8 mouse cellular contexts compared by ENCODE assay signal in genomic region chr5:116476006-116476405, GRCm38 (mm10). TPM values are rescaled to one million over a fixed set of nuclear protein-coding genes. Genes with fewer than 3 reads are reported as not detected.
DNase-seq lines count a peak whose midpoint lies in the region; ATAC-seq and TF ChIP-seq lines count a peak whose summit lies in the region.

No protein-coding gene starts in this region.

- 0 out of 2 replicates have a peak, but pooled peaks cover 2% of the 10 kb centered on the region for H3K36me3 ChIP-seq in midbrain, embryonic 11.5 days (ENCODE audit: control insufficient read depth, insufficient read depth, low read length)
- H3K36me3 ChIP-seq in midbrain, embryonic 13.5 days = peaks cover 46% of the 10 kb centered on the region
- no peaks in the 10 kb centered on the region for H3K36me3 ChIP-seq in hindbrain, embryonic 16.5 days (ENCODE audit: control insufficient read depth, insufficient read depth, low read length)
- H3K36me3 ChIP-seq in midbrain, postnatal 0 days (ENCODE audit: insufficient read depth, low read length) = peaks cover 7% of the 10 kb centered on the region

- H3K4me1 ChIP-seq in midbrain, embryonic 11.5 days (ENCODE audit: control insufficient read depth, insufficient read depth, low read length) = no peaks in the 10 kb centered on the region
- H3K4me1 ChIP-seq in midbrain, embryonic 13.5 days (replicated peaks) = peaks cover 27% of the 10 kb centered on the region
- peaks cover 8% of the 10 kb centered on the region for H3K4me1 ChIP-seq in hindbrain, embryonic 16.5 days (ENCODE audit: control insufficient read depth, insufficient read depth, low read depth, low read length)
- no peaks in the 10 kb centered on the region for H3K4me1 ChIP-seq in midbrain, postnatal 0 days (ENCODE audit: insufficient read depth, low read length)

- H3K4me3 ChIP-seq in midbrain, embryonic 11.5 days (ENCODE audit: low read depth, low read length) = no peak overlapping the region
- no peak overlapping the region for H3K4me3 ChIP-seq in midbrain, embryonic 13.5 days (replicated peaks)
- no peak overlapping the region for H3K4me3 ChIP-seq in hindbrain, embryonic 16.5 days (ENCODE audit: low read length)
- no peak overlapping the region for H3K4me3 ChIP-seq in midbrain, postnatal 0 days (ENCODE audit: low read depth, low read length)

- TF ChIP-seq CTCF in midbrain, postnatal 0 days (IDR thresholded peaks at IDR 0.05) = peak; percentile 86

- ATAC-seq in midbrain, embryonic 11.5 days (ENCODE audit: low FRiP score) = no peak
- no peak for ATAC-seq in midbrain, embryonic 13.5 days
- peak; percentile 81 for ATAC-seq in common myeloid progenitor, adult 5-6 weeks (replicated peaks; ENCODE audit: low read depth, poor library complexity, severe bottlenecking)
- 0 out of 2 replicates have a peak, but pooled peaks have one; percentile 46 for ATAC-seq in hindbrain, embryonic 16.5 days
- no peak for ATAC-seq in midbrain, postnatal 0 days (ENCODE audit: low FRiP score)
- no peak for ATAC-seq in monocyte, adult 5-6 weeks (replicated peaks; ENCODE audit: insufficient number of reproducible peaks, low FRiP score, low TSS enrichment, poor library complexity, severe bottlenecking)

- DNase-seq in cerebellum, postnatal 25 days = peak; percentile 55 to 75
- no peak for DNase-seq in cerebellum, adult 11 months
- peak; percentile 92 for DNase-seq in midbrain, embryonic 11.5 days (ENCODE audit: low spot score, missing footprints)
- peak; percentile 64 for DNase-seq in midbrain, postnatal 0 days (ENCODE audit: low spot score)

- no peak overlapping the region for H3K27ac ChIP-seq in midbrain, embryonic 11.5 days (ENCODE audit: low read depth, low read length)
- H3K27ac ChIP-seq in midbrain, embryonic 13.5 days = no peak overlapping the region
- no peak overlapping the region for H3K27ac ChIP-seq in hindbrain, embryonic 16.5 days (ENCODE audit: low read depth, low read length)
- no peak overlapping the region for H3K27ac ChIP-seq in midbrain, postnatal 0 days (ENCODE audit: low read depth, low read length)

- H3K9me3 ChIP-seq in midbrain, embryonic 11.5 days (ENCODE audit: control insufficient read depth, low read length) = no peaks in the 10 kb centered on the region
- H3K9me3 ChIP-seq in midbrain, embryonic 13.5 days = no peaks in the 10 kb centered on the region
- no peaks in the 10 kb centered on the region for H3K9me3 ChIP-seq in hindbrain, embryonic 16.5 days (ENCODE audit: control insufficient read depth, low read length)
- no peaks in the 10 kb centered on the region for H3K9me3 ChIP-seq in midbrain, postnatal 0 days (ENCODE audit: low read length)

- WGBS in midbrain, embryonic 11.5 days = 13% methylated on average over 15 of the region's 15 CpGs
- 15% methylated on average over 15 of the region's 15 CpGs for WGBS in midbrain, embryonic 13.5 days
- 18% methylated on average over 15 of the region's 15 CpGs for WGBS in hindbrain, embryonic 16.5 days
- WGBS in midbrain, postnatal 0 days = 14% methylated on average over 15 of the region's 15 CpGs

- no peak overlapping the region for H3K9ac ChIP-seq in midbrain, embryonic 11.5 days (ENCODE audit: low read length)
- no peak overlapping the region for H3K9ac ChIP-seq in midbrain, embryonic 13.5 days (replicated peaks)
- H3K9ac ChIP-seq in hindbrain, embryonic 16.5 days (ENCODE audit: low read depth, low read length) = no peak overlapping the region
- H3K9ac ChIP-seq in midbrain, postnatal 0 days (replicated peaks; ENCODE audit: low read length, poor library complexity, severe bottlenecking) = no peak overlapping the region

- H3K4me2 ChIP-seq in midbrain, embryonic 11.5 days = no peak overlapping the region
- H3K4me2 ChIP-seq in midbrain, embryonic 13.5 days (replicated peaks) = no peak overlapping the region
- H3K4me2 ChIP-seq in hindbrain, embryonic 16.5 days (ENCODE audit: low read length) = no peak overlapping the region
- H3K4me2 ChIP-seq in midbrain, postnatal 0 days (ENCODE audit: low read depth, low read length, poor library complexity, severe bottlenecking) = no peak overlapping the region

- no peaks in the 10 kb centered on the region for H3K27me3 ChIP-seq in midbrain, embryonic 11.5 days (ENCODE audit: control insufficient read depth, insufficient read depth, low read length)
- H3K27me3 ChIP-seq in midbrain, embryonic 13.5 days = no peaks in the 10 kb centered on the region
- no peaks in the 10 kb centered on the region for H3K27me3 ChIP-seq in hindbrain, embryonic 16.5 days (replicated peaks; ENCODE audit: control insufficient read depth, insufficient read depth, low read length)
- no peaks in the 10 kb centered on the region for H3K27me3 ChIP-seq in midbrain, postnatal 0 days (ENCODE audit: insufficient read depth, low read length)

RNA-seq across cellular contexts. Expression of gene Hspb8, which starts 53.3 kb away (rescaled TPM):
- polyA plus RNA-seq in midbrain, embryonic 11.5 days (2014; fragmentation: Nextera tagmentation; extraction: Ambion mirVana) = 5.5 and 6.1 TPM in 2 replicates
- 2.9 and 4.3 TPM in 2 replicates for polyA plus RNA-seq in midbrain, embryonic 13.5 days (2015; fragmentation: Nextera tagmentation; extraction: Ambion mirVana)
- total RNA-seq in common myeloid progenitor, adult 5-6 weeks (2017) = not detected in 2 replicates
- polyA plus RNA-seq in hindbrain, embryonic 16.5 days (2015; fragmentation: Nextera tagmentation; extraction: Ambion mirVana) = 8.9 and 9.4 TPM in 2 replicates
- total RNA-seq in midbrain, postnatal 0 days (2014; rRNA removed) = 19.4 and 19.8 TPM in 2 replicates
- polyA plus RNA-seq in midbrain, postnatal 0 days (2015; fragmentation: Nextera tagmentation; extraction: Ambion mirVana) = 7.5 and 8.0 TPM in 2 replicates
- not detected in 3 replicates for total RNA-seq in monocyte, adult 5-6 weeks (2017)

Comparison
In these comparisons a context has a peak if more than half of its experiments do, and no peak if none do; other contexts are left out.
1. ATAC-seq: peak in common myeloid progenitor, adult 5-6 weeks (single experiment) and hindbrain, embryonic 16.5 days (single experiment); none in midbrain, embryonic 11.5 days (single experiment), midbrain, embryonic 13.5 days (single experiment), midbrain, postnatal 0 days (single experiment) and monocyte, adult 5-6 weeks (single experiment).